ENCODE assay signal across 31 mouse cellular contexts in the genomic region with DNA sequence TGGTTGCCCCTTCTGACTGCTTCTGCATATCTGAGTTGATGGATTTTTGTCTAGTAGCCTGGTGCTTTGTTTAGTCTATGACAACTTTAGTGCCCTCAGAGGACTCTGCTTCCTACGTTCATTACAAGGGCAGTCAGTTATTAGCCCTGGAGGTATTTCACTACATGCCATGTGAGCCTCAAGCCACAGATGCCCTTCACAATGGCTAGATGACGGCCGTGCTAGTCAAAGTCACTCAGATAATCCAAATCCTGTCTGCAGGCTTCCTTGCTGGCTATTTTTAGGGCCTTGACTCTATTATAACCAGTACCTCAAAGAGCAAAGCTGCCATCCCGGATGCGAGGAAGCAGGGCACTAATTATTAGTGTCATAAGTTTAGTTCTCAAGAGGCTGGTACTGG. TPM values are rescaled to one million over a fixed set of nuclear protein-coding genes. Genes with fewer than 3 reads are reported as not detected.
DNase-seq lines count a peak whose midpoint lies in the region; ATAC-seq and TF ChIP-seq lines count a peak whose summit lies in the region.
"Had no signal": no experiment of that assay in that cellular context is flagged by ENCODE, and none has a peak within 500 bp of the region (broad histone marks: within the 10 kb centered on the region; RNA-seq: fewer than 3 reads in every experiment).

No protein-coding gene starts in this region.

- no peak overlapping the region for H3K4me3 ChIP-seq in gastrocnemius, adult 2 months
- H3K4me3 ChIP-seq in heart, postnatal 0 days (ENCODE audit: low read depth, low read length): no peak overlapping the region
- H3K4me3 ChIP-seq in olfactory bulb, adult 2 months (ENCODE audit: insufficient read depth, low read depth, low read length): no peak overlapping the region
- no peak overlapping the region for H3K4me3 ChIP-seq in kidney, embryonic 14.5 days (ENCODE audit: low read length)
- H3K4me3 ChIP-seq: embryonic facial prominence, embryonic 15.5 days; limb, embryonic 15.5 days; midbrain, embryonic 13.5 days had no signal

- no peak for TF ChIP-seq POLR2A in olfactory bulb, adult 2 months (IDR thresholded peaks at IDR 0.05; ENCODE audit: insufficient read depth, low read depth, low read length)

- peak; percentile 93 for ATAC-seq in heart, postnatal 0 days (ENCODE audit: insufficient read depth, low read depth)
- ATAC-seq in kidney, embryonic 14.5 days (ENCODE audit: low FRiP score, low TSS enrichment): no peak
- ATAC-seq: forebrain, embryonic 14.5 days; intestine, postnatal 0 days; midbrain, embryonic 13.5 days had no signal

- TF ChIP-seq EP300 in heart, postnatal 0 days (IDR thresholded peaks at IDR 0.05; ENCODE audit: low read depth): peak; percentile 49; the same call in 1 of the 2 replicates

- no peak for TF ChIP-seq CTCF in gastrocnemius, adult 2 months (IDR thresholded peaks at IDR 0.05)
- no peak for TF ChIP-seq CTCF in heart, postnatal 0 days (IDR thresholded peaks at IDR 0.05; ENCODE audit: low read depth)
- no peak for TF ChIP-seq CTCF in olfactory bulb, adult 2 months (IDR thresholded peaks at IDR 0.05; ENCODE audit: insufficient read depth, low read depth, low read length)

- intact Hi-C loops in gastrocnemius, adult 2 months (cut with DNase I): no loop called here

- H3K27ac ChIP-seq in gastrocnemius, adult 2 months: peak overlapping the region; percentile 28; the same call in 1 of the 2 replicates
- peak overlapping the region; percentile 87 for H3K27ac ChIP-seq in heart, postnatal 0 days (ENCODE audit: low read depth)
- peak overlapping the region; percentile 46 for H3K27ac ChIP-seq in olfactory bulb, adult 2 months (ENCODE audit: insufficient read depth, low read depth, low read length)
- no peak overlapping the region for H3K27ac ChIP-seq in kidney, embryonic 14.5 days (ENCODE audit: low read depth, low read length)
- H3K27ac ChIP-seq: embryonic facial prominence, embryonic 15.5 days; kidney, postnatal 0 days; limb, embryonic 15.5 days; liver, embryonic 14.5 days; midbrain, embryonic 13.5 days had no signal

- no peaks in the 10 kb centered on the region for H3K27me3 ChIP-seq in heart, postnatal 0 days (ENCODE audit: control insufficient read depth, insufficient read depth, low read length)
- H3K27me3 ChIP-seq in kidney, embryonic 14.5 days (ENCODE audit: control insufficient read depth, insufficient read depth, low read length): no peaks in the 10 kb centered on the region
- H3K27me3 ChIP-seq: embryonic facial prominence, embryonic 15.5 days; limb, embryonic 15.5 days; midbrain, embryonic 13.5 days had no signal

- WGBS in heart, postnatal 0 days: 37% methylated on average over 5 of the region's 5 CpGs
- 35% methylated on average over 5 of the region's 5 CpGs for WGBS in olfactory bulb, adult 2 months
- WGBS in kidney, embryonic 14.5 days: 76% methylated on average over 5 of the region's 5 CpGs

- no peaks in the 10 kb centered on the region for H3K9me3 ChIP-seq in heart, postnatal 0 days (replicated peaks; ENCODE audit: control insufficient read depth, low read length)
- H3K9me3 ChIP-seq in kidney, embryonic 14.5 days (ENCODE audit: control insufficient read depth, low read length): no peaks in the 10 kb centered on the region
- H3K9me3 ChIP-seq: embryonic facial prominence, embryonic 15.5 days; limb, embryonic 15.5 days; midbrain, embryonic 13.5 days had no signal

- H3K4me2 ChIP-seq in heart, postnatal 0 days (ENCODE audit: low read depth, low read length): no peak overlapping the region
- H3K4me2 ChIP-seq in kidney, embryonic 14.5 days (replicated peaks; ENCODE audit: low read depth, low read length): no peak overlapping the region
- H3K4me2 ChIP-seq: embryonic facial prominence, embryonic 15.5 days; limb, embryonic 15.5 days; lung, embryonic 14.5 days; midbrain, embryonic 13.5 days had no signal

- H3K9ac ChIP-seq in heart, postnatal 0 days (replicated peaks; ENCODE audit: low read depth, low read length): no peak overlapping the region
- H3K9ac ChIP-seq in kidney, embryonic 14.5 days (ENCODE audit: low read depth, low read length): no peak overlapping the region
- H3K9ac ChIP-seq: embryonic facial prominence, embryonic 15.5 days; limb, embryonic 15.5 days; liver, embryonic 14.5 days; lung, embryonic 14.5 days; midbrain, embryonic 13.5 days had no signal

- 0 out of 2 replicates have a peak, but pooled peaks cover 7% of the 10 kb centered on the region for H3K4me1 ChIP-seq in heart, postnatal 0 days (ENCODE audit: control insufficient read depth, insufficient read depth)
- H3K4me1 ChIP-seq in olfactory bulb, adult 2 months (ENCODE audit: control insufficient read depth, insufficient read depth, low read length): peaks cover 25% of the 10 kb centered on the region
- peaks cover 3% of the 10 kb centered on the region; the same call in 1 of the 2 replicates for H3K4me1 ChIP-seq in kidney, embryonic 14.5 days (ENCODE audit: control insufficient read depth, insufficient read depth, low read length)
- H3K4me1 ChIP-seq: embryonic facial prominence, embryonic 15.5 days; limb, embryonic 15.5 days; midbrain, embryonic 13.5 days had no signal

- no peak for DNase-seq in gastrocnemius, adult 2 months
- DNase-seq in gastrocnemius, adult 18-20 months (ENCODE audit: low spot score): no peak
- peak; percentile 61 for DNase-seq in retina, adult 2 months (ENCODE audit: low read depth, low spot score)
- no peak for DNase-seq in retina, embryonic 14.5 days (ENCODE audit: low spot score)
- DNase-seq in heart, postnatal 0 days (ENCODE audit: low spot score): peak; percentile 87
- no peak for DNase-seq in thymus, postnatal 14 days
- DNase-seq: adrenal gland, postnatal 25 days; cerebellum, adult 9-10 months; gastrocnemius, postnatal 36 days; left cerebral cortex, postnatal 4 days; lung, embryonic 14.5 days; retina, postnatal 1 day; right cerebral cortex, postnatal 25 days had no signal

- peaks cover 34% of the 10 kb centered on the region for H3K36me3 ChIP-seq in heart, postnatal 0 days (replicated peaks; ENCODE audit: control insufficient read depth, insufficient read depth, low read length)
- peaks cover 23% of the 10 kb centered on the region; the same call in 1 of the 2 replicates for H3K36me3 ChIP-seq in kidney, embryonic 14.5 days (ENCODE audit: control insufficient read depth, insufficient read depth, low read length)

RNA-seq across cellular contexts. Expression of a gene that starts 6.3 kb away (rescaled TPM):
- total RNA-seq in gastrocnemius, adult 2 months (2021): not detected
- not detected for total RNA-seq in gastrocnemius, adult 18-20 months (2021)
- total RNA-seq in heart, postnatal 0 days (2014; rRNA removed; ENCODE audit: low replicate concordance): not detected in 2 replicates
- polyA plus RNA-seq in heart, postnatal 0 days (2015; fragmentation: Nextera tagmentation; extraction: Ambion mirVana): 0.26 TPM in 1 of 2 replicates, not detected in the other
- polyA plus RNA-seq in olfactory bulb, adult 2 months (2012; ENCODE audit: insufficient read depth, insufficient read length, low replicate concordance, missing spikeins): not detected in 2 replicates
- not detected in 2 replicates for polyA plus RNA-seq in kidney, embryonic 14.5 days (2014; fragmentation: Nextera tagmentation; extraction: Ambion mirVana)
- total RNA-seq: adrenal gland, postnatal 25 days; gastrocnemius, postnatal 36 days; layer of hippocampus, postnatal 14 days; left cerebral cortex, adult 8-10 months; left cerebral cortex, postnatal 4 days; megakaryocyte, adult 5-6 weeks; monocyte, adult 5-6 weeks; neutrophil, adult 5-6 weeks had no signal
- polyA plus RNA-seq: brain, embryonic 14.5 days; embryonic facial prominence, embryonic 15.5 days; forebrain, embryonic 14.5 days; intestine, postnatal 0 days; large intestine, adult 2 months; limb, embryonic 15.5 days; liver, embryonic 14.5 days; lung, embryonic 14.5 days; spleen, adult 2 months; testis, adult 2 months had no signal

RNA-seq across cellular contexts. Expression of a gene that starts 25.3 kb away (rescaled TPM):
- 10 to 100 TPM; 53.8 to 56.3 TPM for total RNA-seq in gastrocnemius, adult 2 months (2021)
- total RNA-seq in gastrocnemius, adult 18-20 months (2021): 10 to 100 TPM; 48.0 to 49.0 TPM
- total RNA-seq in heart, postnatal 0 days (2014; rRNA removed; ENCODE audit: low replicate concordance): 63.6 and 75.8 TPM in 2 replicates
- 82.3 and 83.2 TPM in 2 replicates for polyA plus RNA-seq in heart, postnatal 0 days (2015; fragmentation: Nextera tagmentation; extraction: Ambion mirVana)
- polyA plus RNA-seq in olfactory bulb, adult 2 months (2012; ENCODE audit: insufficient read depth, insufficient read length, low replicate concordance, missing spikeins): not detected in 2 replicates
- polyA plus RNA-seq in kidney, embryonic 14.5 days (2014; fragmentation: Nextera tagmentation; extraction: Ambion mirVana): 77.4 and 115 TPM in 2 replicates

RNA-seq across cellular contexts. Expression of a gene that starts 38.6 kb away (rescaled TPM):
- 1 to 10 TPM; 3.6 to 9.3 TPM for total RNA-seq in gastrocnemius, adult 2 months (2021)
- total RNA-seq in gastrocnemius, adult 18-20 months (2021): 1 to 10 TPM; 5.3 to 6.9 TPM
- total RNA-seq in heart, postnatal 0 days (2014; rRNA removed; ENCODE audit: low replicate concordance): 14.4 and 28.7 TPM in 2 replicates
- polyA plus RNA-seq in heart, postnatal 0 days (2015; fragmentation: Nextera tagmentation; extraction: Ambion mirVana): 13.4 and 17.3 TPM in 2 replicates
- not detected in 2 replicates for polyA plus RNA-seq in olfactory bulb, adult 2 months (2012; ENCODE audit: insufficient read depth, insufficient read length, low replicate concordance, missing spikeins)
- polyA plus RNA-seq in kidney, embryonic 14.5 days (2014; fragmentation: Nextera tagmentation; extraction: Ambion mirVana): 7.8 and 8.8 TPM in 2 replicates

Comparison
In these comparisons a context has a peak if more than half of its experiments do, and no peak if none do; other contexts are left out.
1. DNase-seq: peak in retina, adult 2 months (single experiment) and heart, postnatal 0 days (single experiment); none in gastrocnemius, adult 2 months (single experiment), gastrocnemius, adult 18-20 months (single experiment), retina, embryonic 14.5 days (single experiment) and thymus, postnatal 14 days (single experiment).